Mouse (Mus musculus) midbrain, embryonic 14.5 days (tissue): ENCODE measurements around the gene Lrrc51. TPM values are rescaled to one million over a fixed set of nuclear protein-coding genes. Genes with fewer than 3 reads are reported as not detected.

Experiments used
- ATAC-seq: fragments of 200-750 bp; cut with Nextera tagmentation; 2 replicates; pipeline ENCODE4 v1.8.0; 2017; ENCODE audit warnings: moderate number of reproducible peaks, moderate library complexity; ENCODE audit not compliant: low FRiP score, low TSS enrichment
- DNase-seq: peaks from one replicate; pipeline ENCODE4 v3.0.0-alpha.2; 2015
- H3K27ac ChIP-seq: fragments of 300-500 bp; sonication (generic); replicated peaks from 2 replicates; pipeline ENCODE4 v1.5.1; 2014; ENCODE audit warnings: mild to moderate bottlenecking, low read depth, low read length, moderate library complexity
- H3K27me3 ChIP-seq: fragments of 300-500 bp; sonication (generic); 2 replicates; pipeline ENCODE4 v1.6.1; 2014; ENCODE audit warnings: low read length, control low read depth, mixed read lengths; ENCODE audit not compliant: control insufficient read depth, insufficient read depth
- H3K36me3 ChIP-seq: fragments of 300-500 bp; sonication (generic); 2 replicates; pipeline ENCODE4 v1.6.1; 2014; ENCODE audit warnings: low read length, control low read depth; ENCODE audit not compliant: control insufficient read depth, insufficient read depth
- H3K4me1 ChIP-seq: fragments of 300-500 bp; sonication (generic); 2 replicates; pipeline ENCODE4 v1.6.1; 2014; ENCODE audit warnings: mild to moderate bottlenecking, antibody characterized with exemption, low read length, control low read depth; ENCODE audit not compliant: control insufficient read depth, insufficient read depth
- H3K4me2 ChIP-seq: fragments of 300-500 bp; sonication (generic); 2 replicates; pipeline ENCODE4 v1.6.1; 2014; ENCODE audit warnings: mild to moderate bottlenecking, low read length, moderate library complexity
- H3K4me3 ChIP-seq: fragments of 300-500 bp; sonication (generic); replicated peaks from 2 replicates; pipeline ENCODE4 v1.5.1; 2014; ENCODE audit warnings: low read depth, low read length
- H3K9ac ChIP-seq: fragments of 300-500 bp; sonication (generic); replicated peaks from 2 replicates; pipeline ENCODE4 v1.6.1; 2014; ENCODE audit warnings: mild to moderate bottlenecking, low read length, moderate library complexity
- H3K9me3 ChIP-seq: fragments of 300-500 bp; sonication (generic); 2 replicates; pipeline ENCODE4 v1.6.1; 2016; ENCODE audit warnings: low read length, control low read depth, mixed read lengths; ENCODE audit not compliant: control insufficient read depth
- WGBS: fragments of 180-500 bp; shearing (Covaris S2); extraction: QIAGEN DNeasy Blood & Tissue Kit; methylation state at CpG from one replicate; pipeline ENCODE4 v1.1.7; 2014; 5-methylcytosine and 5-hydroxymethylcytosine counted together
- polyA plus RNA-seq: library from polyadenylated mRNA; unstranded; fragments of >200 nt; fragmentation: Nextera tagmentation; extraction: Ambion mirVana; gene quantifications from 2 replicates; pipeline ENCODE4 v1.2.1, GENCODE M21; 2014

Lrrc51 gene
- polyA plus RNA-seq, 1 experiment from 2014 or later, result 7.4 TPM

GRCm38 (mm10) chr7:101888460-101888859, 45.2 kb downstream of the Lrrc51 start:
- H3K9me3 ChIP-seq, result no peaks in the 10 kb centered on the region
- ATAC-seq (no peak), DNase-seq (no peak)
- H3K27me3 ChIP-seq, result no peaks in the 10 kb centered on the region
- H3K36me3 ChIP-seq, result no peaks in the 10 kb centered on the region
- no peak overlapping the region for H3K27ac ChIP-seq
- no peak overlapping the region for H3K4me3 ChIP-seq
- no peaks in the 10 kb centered on the region for H3K4me1 ChIP-seq
- H3K9ac ChIP-seq, result no peak overlapping the region
- no peak overlapping the region for H3K4me2 ChIP-seq
- 83% methylated on average over 4 of the region's 4 CpGs for WGBS

GRCm38 (mm10) chr7:101886274-101886673, 47.4 kb downstream of the Lrrc51 start:
- no peaks in the 10 kb centered on the region for H3K9me3 ChIP-seq
- no peak for ATAC-seq
- WGBS, result 91% methylated on average over 6 of the region's 6 CpGs
- no peaks in the 10 kb centered on the region for H3K27me3 ChIP-seq
- H3K4me1 ChIP-seq, result no peaks in the 10 kb centered on the region
- H3K36me3 ChIP-seq, result no peaks in the 10 kb centered on the region
- H3K4me3 ChIP-seq, result no peak overlapping the region
- no peak overlapping the region for H3K4me2 ChIP-seq
- no peak overlapping the region for H3K9ac ChIP-seq
- H3K27ac ChIP-seq, result no peak overlapping the region
- DNase-seq, result no peak

DNA sequence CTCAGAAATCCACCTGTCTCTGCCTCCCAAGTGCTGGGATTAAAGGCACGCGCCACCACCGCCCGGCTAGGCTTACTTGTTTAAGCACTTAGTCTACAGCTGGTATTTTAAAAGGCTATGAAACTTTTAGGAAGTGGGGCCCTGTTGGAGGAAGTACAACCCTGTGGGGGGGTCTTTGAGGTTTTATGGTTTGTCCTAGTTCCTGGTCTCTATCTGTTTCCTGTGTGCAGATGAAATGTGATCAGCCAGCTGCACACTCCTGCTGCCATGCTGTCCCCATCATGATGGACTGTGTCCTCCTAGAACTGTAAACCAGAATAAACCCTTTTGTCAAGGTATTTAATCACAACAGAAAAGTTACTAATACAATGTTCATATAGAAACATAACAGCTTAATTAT, 49.5 kb downstream of the Lrrc51 start:
- H3K36me3 ChIP-seq, result no peaks in the 10 kb centered on the region
- no peaks in the 10 kb centered on the region for H3K9me3 ChIP-seq
- DNase-seq, result no peak
- H3K27ac ChIP-seq, result no peak overlapping the region
- no peaks in the 10 kb centered on the region for H3K27me3 ChIP-seq
- no peak overlapping the region for H3K4me3 ChIP-seq
- H3K9ac ChIP-seq, result no peak overlapping the region
- no peaks in the 10 kb centered on the region for H3K4me1 ChIP-seq
- no peak for ATAC-seq
- no peak overlapping the region for H3K4me2 ChIP-seq
- 98% methylated on average over 4 of the region's 4 CpGs for WGBS

- WGBS, result 59% methylated on average over 9 of the region's 9 CpGs
- Histone ChIP-seq H3K27ac (no peak overlapping the region), H3K9ac (no peak overlapping the region), H3K27me3 (no peaks in the 10 kb centered on the region), H3K36me3 (no peaks in the 10 kb centered on the region), H3K9me3 (no peaks in the 10 kb centered on the region), H3K4me3 (no peak overlapping the region), H3K4me1 (no peaks in the 10 kb centered on the region), H3K4me2 (no peak overlapping the region)
- ATAC-seq (no peak), DNase-seq (no peak)
Measured at GRCm38 (mm10) chr7:101882413-101883154, 51.1 kb downstream of the Lrrc51 start.

DNA sequence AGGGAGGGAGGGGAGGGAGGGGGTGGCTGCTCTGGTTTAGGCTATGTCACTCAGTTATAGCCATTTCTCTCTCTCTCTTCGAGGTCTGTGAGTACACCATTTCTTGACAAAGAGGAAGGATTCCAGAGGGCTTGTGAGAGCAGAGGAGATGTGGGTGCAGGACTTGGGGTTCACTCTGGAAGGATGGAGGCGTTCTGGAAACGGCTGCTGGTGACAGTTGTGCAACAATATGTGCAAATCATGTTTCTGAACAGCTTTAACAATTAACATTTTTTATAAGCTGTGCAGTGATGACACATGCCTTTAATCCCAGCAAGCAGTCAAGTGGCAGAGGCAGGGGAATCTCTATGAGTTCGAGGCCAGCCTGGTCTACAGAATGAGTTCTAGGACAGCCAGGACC, 52.8 kb downstream of the Lrrc51 start:
- no peaks in the 10 kb centered on the region for H3K9me3 ChIP-seq
- no peaks in the 10 kb centered on the region for H3K27me3 ChIP-seq
- no peak overlapping the region for H3K27ac ChIP-seq
- no peaks in the 10 kb centered on the region for H3K36me3 ChIP-seq
- no peaks in the 10 kb centered on the region for H3K4me1 ChIP-seq
- DNase-seq (no peak), ATAC-seq (no peak)
- no peak overlapping the region for H3K4me3 ChIP-seq
- H3K9ac ChIP-seq, result no peak overlapping the region
- 78% methylated on average over 4 of the region's 4 CpGs for WGBS
- H3K4me2 ChIP-seq, result no peak overlapping the region

- ATAC-seq, result no peak
- 97% methylated on average over 1 of the region's 1 CpGs for WGBS
- DNase-seq, result no peak
- no peak overlapping the region for H3K4me3 ChIP-seq
- no peaks in the 10 kb centered on the region for H3K36me3 ChIP-seq
- no peaks in the 10 kb centered on the region for H3K4me1 ChIP-seq
- no peaks in the 10 kb centered on the region for H3K9me3 ChIP-seq
- H3K27ac ChIP-seq, result no peak overlapping the region
- H3K4me2 ChIP-seq, result no peak overlapping the region
- no peaks in the 10 kb centered on the region for H3K27me3 ChIP-seq
- H3K9ac ChIP-seq, result no peak overlapping the region
Measured at GRCm38 (mm10) chr7:101875978-101876377, 57.7 kb downstream of the Lrrc51 start.

DNA sequence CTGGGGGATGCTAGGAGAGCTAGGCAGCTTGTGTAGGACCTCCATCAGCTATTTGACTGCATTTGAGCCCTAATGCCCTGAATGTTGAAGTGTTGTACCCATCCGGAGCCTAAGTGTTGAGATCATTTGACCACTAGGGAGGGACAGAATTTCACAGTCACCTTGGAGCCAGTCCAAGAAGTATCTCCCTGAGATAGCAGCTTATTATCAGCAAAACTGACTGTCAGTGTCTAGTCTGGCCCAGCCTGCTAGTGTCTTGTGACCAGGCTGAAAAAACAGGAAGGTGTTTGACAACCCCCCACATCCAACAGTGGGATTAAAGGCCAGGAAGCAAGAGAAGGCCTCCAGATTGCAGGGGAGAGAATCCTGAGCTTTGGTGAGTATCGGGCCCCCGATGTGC, 62.4 kb downstream of the Lrrc51 start:
- Histone ChIP-seq H3K27ac (no peak overlapping the region), H3K9me3 (no peaks in the 10 kb centered on the region), H3K4me3 (no peak overlapping the region), H3K9ac (no peak overlapping the region), H3K27me3 (no peaks in the 10 kb centered on the region), H3K36me3 (no peaks in the 10 kb centered on the region), H3K4me2 (no peak overlapping the region), H3K4me1 (no peaks in the 10 kb centered on the region)
- ATAC-seq, result no peak
- DNase-seq, result no peak
- WGBS, result 86% methylated on average over 3 of the region's 3 CpGs

DNA sequence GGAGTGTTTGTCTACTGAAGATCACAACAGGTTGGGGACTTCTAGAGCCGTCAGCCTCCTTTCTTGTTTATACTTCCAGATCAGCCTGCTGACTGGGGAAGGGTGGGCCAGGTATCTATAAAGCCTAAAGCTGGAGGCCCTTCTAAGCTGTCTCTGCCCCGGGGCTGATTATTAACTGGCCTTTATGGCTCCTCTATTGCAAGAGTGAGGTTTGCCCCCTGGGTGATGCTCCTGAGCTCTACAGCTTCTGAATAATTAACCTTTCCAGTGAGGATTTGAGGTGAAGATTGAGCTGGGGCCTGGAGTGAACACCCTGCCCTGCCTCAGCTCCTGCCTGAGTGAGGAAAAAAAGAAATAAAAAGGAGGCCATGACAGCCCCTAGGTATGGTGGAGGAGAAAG, 63.1 kb downstream of the Lrrc51 start, which contains the start of gene Folr1:
Gene Folr1 (minus strand): TSS at position 160 of the 400 bp plus-strand sequence.
- Histone ChIP-seq H3K9ac (no peak within 1 kb of the TSS), H3K36me3 (no peaks in the 10 kb centered on the region), H3K27me3 (no peaks in the 10 kb centered on the region), H3K9me3 (no peaks in the 10 kb centered on the region), H3K27ac (no peak within 1 kb of the TSS), H3K4me3 (no peak within 1 kb of the TSS), H3K4me2 (no peak within 1 kb of the TSS), H3K4me1 (no peaks in the 10 kb centered on the region)
- no peak for ATAC-seq
- WGBS, result 91% methylated on average over 2 of the region's 2 CpGs
- DNase-seq, result no peak

DNA sequence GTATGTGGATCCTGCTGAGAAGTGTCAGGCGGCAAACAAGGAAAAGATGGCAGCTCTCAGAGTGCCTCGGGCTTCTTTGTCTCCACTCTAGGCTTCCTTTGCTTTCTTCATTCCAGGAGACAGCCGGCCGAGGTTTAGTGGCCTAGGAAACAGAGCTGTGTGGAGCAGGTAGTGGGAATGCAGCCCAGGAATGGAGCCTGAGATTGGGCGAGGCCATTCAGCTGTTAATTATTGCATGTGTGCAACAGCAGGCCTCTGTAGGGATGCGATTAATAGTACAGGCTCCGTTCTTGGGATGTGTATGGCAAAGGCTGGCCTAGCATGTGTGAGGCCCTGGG, 64.6 kb downstream of the Lrrc51 start:
- WGBS, result 18% methylated on average over 7 of the region's 7 CpGs
- no peaks in the 10 kb centered on the region for H3K4me1 ChIP-seq
- no peak overlapping the region for H3K4me2 ChIP-seq
- H3K27ac ChIP-seq, result no peak overlapping the region
- H3K27me3 ChIP-seq, result no peaks in the 10 kb centered on the region
- H3K9ac ChIP-seq, result no peak overlapping the region
- DNase-seq, result peak; percentile 46
- H3K36me3 ChIP-seq, result no peaks in the 10 kb centered on the region
- H3K4me3 ChIP-seq, result no peak overlapping the region
- ATAC-seq, result peak; percentile 27; the same call in 1 of the 2 replicates
- no peaks in the 10 kb centered on the region for H3K9me3 ChIP-seq
